Mouse (Mus musculus) forebrain, embryonic 16.5 days (tissue): ENCODE data around the gene Gm28047. TPM values are rescaled to one million over a fixed set of nuclear protein-coding genes. Genes with fewer than 3 reads are reported as not detected.

ENCODE experiments used
- ATAC-seq: fragments of 200-750 bp; cut with Nextera tagmentation; 2 replicates; pipeline ENCODE4 v1.8.0; 2017; ENCODE audit warnings: mild to moderate bottlenecking, moderate library complexity
- H3K27ac ChIP-seq: fragments of 300-500 bp; sonication (generic); 2 replicates; pipeline ENCODE4 v1.5.1; 2014; ENCODE audit warnings: low read length, control low read depth
- H3K27me3 ChIP-seq: fragments of 300-500 bp; sonication (generic); replicated peaks from 2 replicates; pipeline ENCODE4 v1.6.1; 2014; ENCODE audit warnings: low read length; ENCODE audit not compliant: control insufficient read depth, insufficient read depth
- H3K36me3 ChIP-seq: fragments of 300-500 bp; sonication (generic); 2 replicates; pipeline ENCODE4 v1.6.1; 2014; ENCODE audit not compliant: control insufficient read depth, insufficient read depth
- H3K4me1 ChIP-seq: fragments of 300-500 bp; sonication (generic); replicated peaks from 2 replicates; pipeline ENCODE4 v1.6.1; 2014; ENCODE audit warnings: low read length; ENCODE audit not compliant: control insufficient read depth, insufficient read depth
- H3K4me2 ChIP-seq: fragments of 300-500 bp; sonication (generic); 2 replicates; pipeline ENCODE4 v1.6.1; 2014; ENCODE audit warnings: mild to moderate bottlenecking, low read length, control low read depth
- H3K4me3 ChIP-seq: fragments of 300-500 bp; sonication (generic); replicated peaks from 2 replicates; pipeline ENCODE4 v1.5.1; 2014; ENCODE audit warnings: mild to moderate bottlenecking, low read length, control low read depth
- H3K9ac ChIP-seq: fragments of 300-500 bp; sonication (generic); replicated peaks from 2 replicates; pipeline ENCODE4 v1.6.1; 2014; ENCODE audit warnings: low read depth, low read length, control low read depth
- H3K9me3 ChIP-seq: fragments of 300-500 bp; sonication (generic); 2 replicates; pipeline ENCODE4 v1.6.1; 2016; ENCODE audit warnings: low read length; ENCODE audit not compliant: control insufficient read depth
- WGBS: fragments of 180-500 bp; shearing (Covaris S2); extraction: QIAGEN DNeasy Blood & Tissue Kit; methylation state at CpG from one replicate; pipeline ENCODE4 v1.1.7; 2014; 5-methylcytosine and 5-hydroxymethylcytosine counted together
- microRNA counts: library from miRNA; unstranded; fragments of <30 nt; microRNA quantifications from one replicate; lab custom pipeline; 2016
- microRNA-seq: library from miRNA; unstranded; fragments of <30 nt; microRNA quantifications from one replicate; pipeline ENCODE4, GENCODE M21; 2017
- polyA plus RNA-seq: library from polyadenylated mRNA; unstranded; fragments of >200 nt; fragmentation: Nextera tagmentation; extraction: Ambion mirVana; gene quantifications from 2 replicates; pipeline ENCODE4 v1.2.1, GENCODE M21; 2015

Gm28047 gene
- polyA plus RNA-seq, 1 experiment from 2014 or later, result not detected

DNA sequence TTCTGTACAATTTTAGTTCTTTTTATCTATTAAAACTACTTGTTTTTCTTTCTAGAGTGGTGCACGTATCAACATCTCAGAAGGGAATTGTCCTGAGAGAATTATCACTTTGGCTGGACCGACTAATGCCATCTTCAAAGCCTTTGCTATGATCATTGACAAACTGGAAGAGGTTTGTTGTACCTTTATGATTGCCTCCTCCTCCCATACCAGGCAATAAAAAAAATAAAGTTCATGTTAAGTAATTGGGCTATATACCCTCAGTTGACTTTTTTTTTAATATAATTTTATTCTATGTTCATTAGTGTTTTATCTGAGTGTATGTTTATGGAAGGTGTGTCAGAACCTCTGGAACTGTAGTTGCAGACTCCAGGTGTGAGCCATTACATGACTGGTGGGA, 150.3 kb downstream of the Gm28047 start:
- no peak overlapping the region for H3K9ac ChIP-seq
- no peak overlapping the region for H3K4me3 ChIP-seq
- H3K9me3 ChIP-seq, result no peaks in the 10 kb centered on the region
- no peak overlapping the region for H3K4me2 ChIP-seq
- no peak overlapping the region for H3K27ac ChIP-seq
- peaks cover 33% of the 10 kb centered on the region for H3K36me3 ChIP-seq
- 93% methylated on average over 2 of the region's 2 CpGs for WGBS
- no peaks in the 10 kb centered on the region for H3K27me3 ChIP-seq
- peaks cover 9% of the 10 kb centered on the region for H3K4me1 ChIP-seq
- ATAC-seq, result no peak

MicroRNAs within 50 kb of the gene (microRNA counts, 519-probe panel; counts per million panel counts)
- 2,227 counts per million, percentile 47 among the panel's probes with 10 or more counts for microRNA mmu-miR-688 (lab: Ali Mortazavi, UCI)

Small RNA genes within 50 kb of the gene (microRNA-seq; reads per million reads assigned to microRNA genes)
- not detected for gene Mir688

Other genes starting within 250 kb of the Gm28047 start
- gene Sp1, start 218.9 kb downstream of the Gm28047 start, polyA plus RNA-seq, result 5.0 and 5.9 TPM in 2 replicates
- 0.32 and 0.58 TPM in 2 replicates for gene Amhr2, start 179.7 kb downstream of the Gm28047 start, polyA plus RNA-seq
- gene Prr13, start 166.0 kb downstream of the Gm28047 start, polyA plus RNA-seq, result 79.0 and 80.9 TPM in 2 replicates
- gene Pcbp2, start 154.5 kb downstream of the Gm28047 start, polyA plus RNA-seq, result 144 and 149 TPM in 2 replicates
- gene Gm10337, start 121.3 kb downstream of the Gm28047 start, polyA plus RNA-seq, result 17.3 and 22.2 TPM in 2 replicates
- 58.7 and 69.5 TPM in 2 replicates for gene Map3k12, start 108.0 kb downstream of the Gm28047 start, polyA plus RNA-seq
- 97.2 and 114 TPM in 2 replicates for gene Tarbp2, start 106.9 kb downstream of the Gm28047 start, polyA plus RNA-seq
- gene Npff, start 100.1 kb downstream of the Gm28047 start, polyA plus RNA-seq, result 2.9 and 3.1 TPM in 2 replicates
- gene Atf7, start 397 bp upstream of the Gm28047 start, polyA plus RNA-seq, result 26.8 and 27.5 TPM in 2 replicates
- gene Atp5g2, start 47.3 kb upstream of the Gm28047 start, polyA plus RNA-seq, result 50.4 and 56.5 TPM in 2 replicates
- 80.6 and 87.7 TPM in 2 replicates for gene Calcoco1, start 97.1 kb upstream of the Gm28047 start, polyA plus RNA-seq